Mouse (Mus musculus): Measurements from ENCODE around the gene Prkn.

- TF ChIP-seq CTCF (IDR thresholded peaks at IDR 0.05; ENCODE audit: control insufficient read depth, insufficient read depth, insufficient read length) = no peak
- TF ChIP-seq USF1 (IDR thresholded peaks at IDR 0.05; ENCODE audit: low read depth) = no peak
- no peak for TF ChIP-seq MYOD1 (IDR thresholded peaks at IDR 0.05; ENCODE audit: control insufficient read depth, insufficient read length, low read depth)
- TF ChIP-seq MAX (IDR thresholded peaks at IDR 0.05) = no peak
- no peak for TF ChIP-seq FOSL1 (IDR thresholded peaks at IDR 0.05; ENCODE audit: insufficient read depth, low read length, poor library complexity, severe bottlenecking)
- no peak for TF ChIP-seq MYOG (IDR thresholded peaks at IDR 0.05; ENCODE audit: control insufficient read depth, extremely low read depth, insufficient read length)
- no peak for TF ChIP-seq CEBPB (IDR thresholded peaks at IDR 0.05; ENCODE audit: low read depth)
Measured at GRCm38 (mm10) chr17:11644016-11644415, 803.8 kb downstream of the Prkn start.
